Mouse (Mus musculus): ENCODE measurements around the gene Echdc2. TPM values are rescaled to one million over a fixed set of nuclear protein-coding genes. Genes with fewer than 3 reads are reported as not detected.

The Echdc2 gene
- total RNA-seq, 2 experiments from 2014 or later: 20.2 to 21.1 TPM

DNA sequence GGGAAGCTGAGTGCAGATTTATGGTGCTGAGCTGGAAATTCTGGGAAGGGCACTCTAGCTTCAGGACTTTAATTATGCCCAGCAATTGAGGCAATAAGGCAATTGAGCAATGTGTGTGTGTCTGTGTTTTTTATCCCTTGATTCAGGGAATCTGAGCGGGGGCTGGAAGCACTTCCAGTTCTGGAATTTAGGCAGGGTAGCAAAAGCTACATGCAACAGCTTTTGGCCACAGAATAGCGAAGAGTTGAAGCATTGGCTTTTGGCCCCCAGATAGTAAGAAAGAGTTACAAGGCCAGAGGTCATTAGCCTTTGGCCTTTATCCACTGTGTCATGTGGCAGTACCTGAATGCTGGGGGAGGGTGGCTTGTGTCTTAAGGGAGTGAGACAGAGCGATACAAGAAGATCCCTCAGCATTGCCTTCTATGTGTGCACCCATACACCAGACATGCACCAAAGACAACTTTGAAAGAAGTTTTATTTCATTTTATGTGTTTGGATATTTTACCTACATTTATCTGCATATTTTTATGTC lies 60.2 kb downstream of the Echdc2 start:
- DNase-seq (ENCODE audit: low spot score in 2 of 2): no peak
- H3K27ac ChIP-seq: no peak overlapping the region

More for the DNA sequence above, 60.2 kb downstream of the Echdc2 start:
- no peak for TF ChIP-seq CTCF (conservative IDR thresholded peaks at IDR 0.05)
- H3K4me3 ChIP-seq: no peak overlapping the region

Other genes starting within 250 kb of the Echdc2 start
- 1 to 10 TPM; 6.6 to 8.5 TPM for gene Cpt2, start 241.8 kb upstream of the Echdc2 start, total RNA-seq (2021)
- not detected for gene Slc1a7, start 197.1 kb upstream of the Echdc2 start, total RNA-seq (2021)
- gene Podn, start 69.0 kb upstream of the Echdc2 start, total RNA-seq (2021): 10 to 100 TPM; 10.2 to 10.4 TPM
- gene Scp2, start 20.4 kb upstream of the Echdc2 start, total RNA-seq (2021): 10 to 100 TPM; 91.8 to 96.0 TPM
- not detected for gene Zyg11a, start 52.6 kb downstream of the Echdc2 start, total RNA-seq (2021)
- gene Zyg11b, start 135.7 kb downstream of the Echdc2 start, total RNA-seq (2021): 10 to 100 TPM; 96.1 to 99.5 TPM
- gene Coa7, start 162.7 kb downstream of the Echdc2 start, total RNA-seq (2021): 10 to 100 TPM; 28.8 to 31.6 TPM
- gene Shisal2a, start 217.9 kb downstream of the Echdc2 start, total RNA-seq (2021): not detected
- gene Gpx7, start 241.5 kb downstream of the Echdc2 start, total RNA-seq (2021): 1 to 10 TPM; 4.8 to 5.1 TPM